Mouse (Mus musculus) layer of hippocampus, postnatal 25 days (tissue): ENCODE measurements around the gene Tas2r126. TPM values are rescaled to one million over a fixed set of nuclear protein-coding genes. Genes with fewer than 3 reads are reported as not detected.
"Not testable (repeated sequence)": the region's sequence is repeated elsewhere in the genome, so short reads cannot be mapped to it uniquely, and the experiment has no call there.

Source experiments
- DNase-seq, 2 experiments: peaks; one replicate each; pipeline ENCODE4 v3.0.0; 2022; ENCODE audit warnings: mixed read lengths in 2 of 2, low spot score in 1 of 2; ENCODE audit errors: extremely low spot score in 1 of 2
- total RNA-seq, 2 experiments: library from RNA; stranded (reverse); gene quantifications; 2 replicates each; pipeline ENCODE4 v1.2.3; 2021

Gene Tas2r126
- total RNA-seq, result not detected

DNA sequence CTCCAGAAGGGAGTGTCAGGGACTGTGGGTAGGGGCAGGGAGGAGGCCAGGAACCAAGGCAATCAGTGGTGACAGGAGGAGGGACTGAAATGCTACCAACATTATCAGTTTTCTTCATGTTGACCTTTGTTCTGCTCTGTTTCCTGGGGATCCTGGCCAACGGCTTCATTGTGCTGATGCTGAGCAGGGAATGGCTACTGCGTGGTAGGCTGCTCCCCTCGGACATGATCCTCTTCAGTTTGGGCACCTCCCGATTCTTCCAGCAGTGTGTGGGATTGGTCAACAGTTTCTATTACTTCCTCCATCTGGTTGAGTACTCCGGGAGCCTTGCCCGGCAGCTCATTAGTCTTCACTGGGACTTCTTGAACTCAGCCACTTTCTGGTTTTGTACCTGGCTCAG lies at the start of gene Tas2r126:
Gene Tas2r126 (plus strand): TSS at position 90 of the 400 bp plus-strand sequence.
- DNase-seq, result no peak

DNA sequence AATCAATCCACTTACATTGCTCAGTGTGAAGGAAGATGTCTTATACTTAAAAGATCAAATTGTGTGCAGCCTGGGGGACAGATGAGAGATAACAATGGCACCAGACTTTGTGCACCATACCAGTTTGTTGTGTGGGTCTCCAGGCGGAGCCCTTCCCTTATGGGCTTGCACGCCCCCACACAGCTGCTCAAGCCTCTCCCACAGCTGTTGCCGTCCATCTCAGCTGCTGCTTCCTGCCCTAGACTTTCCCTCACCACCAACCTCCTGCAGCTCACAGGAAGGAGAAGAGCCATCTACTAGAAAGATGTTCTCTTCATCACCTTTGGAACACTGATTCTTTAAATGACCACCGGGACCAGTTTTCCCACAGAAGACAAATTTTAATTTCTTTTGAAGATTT lies 48.7 kb upstream of the Tas2r126 start:
- no peak for DNase-seq

DNA sequence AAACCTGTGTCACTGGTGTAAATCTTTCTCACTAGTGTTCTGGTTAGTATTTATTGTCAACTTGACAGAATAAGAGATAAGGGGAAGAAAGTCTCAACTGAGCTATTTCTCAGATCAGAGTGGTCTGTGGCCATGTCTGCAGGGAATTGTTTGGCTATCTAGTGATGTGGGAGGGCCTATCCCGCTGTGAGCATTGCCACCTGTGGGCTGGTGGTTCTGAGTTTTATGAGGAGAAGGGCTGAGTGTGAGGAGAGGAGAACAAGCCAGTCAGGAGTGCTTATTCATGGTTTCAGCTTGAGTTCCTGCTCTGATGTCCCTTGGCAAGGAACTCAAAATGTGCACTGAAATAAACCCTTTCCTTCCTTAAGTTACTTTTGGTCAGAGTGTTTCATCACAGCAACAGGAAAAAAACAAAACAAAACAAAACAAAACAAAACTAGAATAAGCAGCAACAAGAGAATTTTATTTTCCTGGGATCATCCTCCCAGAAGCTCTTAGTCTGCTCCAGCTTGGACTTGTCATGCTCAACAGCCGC lies 42.5 kb upstream of the Tas2r126 start:
- DNase-seq, result no peak

GRCm38 (mm10) chr6:42395960-42396809 lies 38.1 kb upstream of the Tas2r126 start:
- peak in 1 of 2 experiments; percentile 18 for DNase-seq

DNA sequence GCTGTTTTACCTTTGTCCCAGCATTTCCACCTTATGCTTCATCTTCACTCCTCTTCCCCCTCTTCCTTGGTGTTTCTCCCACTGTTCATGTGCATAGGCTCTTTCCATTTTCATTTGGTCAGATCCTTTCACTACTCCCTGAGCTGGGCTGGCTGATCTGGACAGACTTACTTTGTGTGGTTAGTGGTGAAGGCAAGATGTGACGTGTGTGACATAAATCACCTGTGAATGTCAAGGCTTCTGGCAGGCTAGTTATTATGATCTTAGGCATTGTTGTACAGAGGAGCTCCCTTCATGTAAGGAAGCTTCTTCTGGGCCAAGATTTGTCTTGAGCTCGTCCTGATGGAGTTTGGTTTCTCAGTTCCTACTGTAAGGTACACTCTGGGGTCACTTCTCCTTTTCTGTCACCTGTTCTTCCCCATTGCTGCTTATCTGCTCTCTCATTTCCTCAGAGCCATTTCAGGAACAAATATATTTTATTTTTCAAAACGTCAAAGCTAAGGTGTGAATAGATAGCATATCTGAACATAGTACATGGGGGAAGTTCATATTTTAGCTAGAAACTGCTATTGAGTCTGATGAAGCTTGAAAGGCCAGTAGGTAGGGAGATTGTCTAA lies 37.2 kb upstream of the Tas2r126 start:
- no peak for DNase-seq

DNA sequence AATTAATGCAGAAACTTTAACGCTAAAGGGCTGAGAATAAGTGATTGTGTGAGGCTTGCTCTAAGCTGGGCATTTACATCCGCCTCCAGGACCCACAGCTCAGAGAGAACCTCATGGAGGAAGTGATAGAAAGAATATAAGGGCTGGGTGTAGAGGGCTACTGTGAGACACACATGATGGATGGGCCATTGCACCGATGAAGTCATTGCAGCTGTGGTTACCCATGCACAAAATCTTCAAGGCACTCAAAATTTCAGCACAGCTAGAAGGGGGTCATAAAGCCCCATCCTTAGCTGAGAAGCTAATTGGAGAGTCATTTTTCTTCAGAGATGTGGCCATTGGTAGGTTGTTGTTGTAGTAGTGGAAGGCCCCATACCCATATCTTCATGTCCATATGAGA lies 36.0 kb upstream of the Tas2r126 start:
- DNase-seq, result no peak

DNA sequence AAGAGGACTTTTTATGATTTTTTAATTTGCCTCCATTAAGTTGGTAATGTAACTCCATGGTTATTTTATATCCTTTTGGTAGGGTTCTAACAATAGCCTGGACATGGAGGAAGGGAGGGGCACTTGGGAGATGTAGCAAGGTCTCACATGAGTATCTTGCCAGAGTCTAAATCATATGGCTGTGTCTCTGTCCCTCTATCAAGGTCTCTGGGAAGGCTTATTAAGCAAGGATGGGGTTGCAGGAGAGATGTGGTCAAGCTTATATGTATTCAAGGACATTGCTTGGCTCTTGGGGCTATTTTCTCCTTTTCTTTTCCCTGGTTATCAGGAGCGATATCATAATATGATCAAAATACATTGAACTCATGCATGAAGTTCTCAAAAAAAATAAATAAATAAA lies 35.3 kb upstream of the Tas2r126 start:
- no peak for DNase-seq

DNA sequence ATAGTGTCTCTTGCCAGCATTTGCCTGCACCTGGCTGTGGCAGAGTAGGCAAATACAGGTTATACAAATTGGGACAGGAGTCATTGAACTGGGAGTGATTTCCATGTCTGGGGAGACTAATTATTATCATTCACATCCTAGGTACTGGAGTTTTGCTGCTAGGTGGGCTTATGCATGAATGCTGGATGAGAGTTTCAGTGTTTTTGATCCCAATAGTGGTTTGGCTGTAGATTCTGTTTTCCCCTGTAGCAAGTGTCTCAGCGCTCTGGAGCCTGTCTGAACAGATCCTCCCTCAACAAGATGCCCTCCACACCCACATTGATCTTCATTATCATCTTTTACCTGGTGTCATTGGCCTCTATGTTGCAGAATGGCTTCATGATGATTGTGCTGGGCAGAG lies 34.4 kb upstream of the Tas2r126 start, which contains the start of gene Tas2r143:
Gene Tas2r143 (plus strand): TSS at position 301 of the 400 bp plus-strand sequence.
- DNase-seq, result no peak

DNA sequence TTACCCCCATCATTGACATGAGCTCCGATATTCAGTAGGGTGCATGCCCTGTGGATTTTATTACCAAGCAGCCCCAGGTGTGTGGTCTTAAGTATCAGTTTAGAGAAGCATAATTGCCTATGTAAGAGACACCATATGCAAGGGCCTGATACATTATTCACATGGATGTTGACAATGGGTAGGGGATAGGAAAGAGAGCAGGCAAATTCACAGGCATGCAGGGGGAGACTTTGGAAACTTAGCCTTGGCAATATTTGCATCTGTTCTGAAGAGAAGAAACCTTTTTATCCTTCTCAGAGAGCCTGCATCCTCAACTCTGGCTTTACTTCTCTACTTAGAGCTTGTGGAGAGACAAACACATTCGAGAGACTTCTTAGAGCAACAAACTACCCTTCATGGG lies 29.2 kb upstream of the Tas2r126 start, which contains the start of gene Tas2r135:
Gene Tas2r135 (plus strand): TSS at position 301 of the 400 bp plus-strand sequence.
- DNase-seq, result no peak

- DNase-seq, result no peak
These were observed 14.9 kb upstream of the Tas2r126 start for GRCm38 (mm10) chr6:42419443-42419842.

GRCm38 (mm10) chr6:42421439-42421838 lies 12.9 kb upstream of the Tas2r126 start:
- DNase-seq, result no peak

DNA sequence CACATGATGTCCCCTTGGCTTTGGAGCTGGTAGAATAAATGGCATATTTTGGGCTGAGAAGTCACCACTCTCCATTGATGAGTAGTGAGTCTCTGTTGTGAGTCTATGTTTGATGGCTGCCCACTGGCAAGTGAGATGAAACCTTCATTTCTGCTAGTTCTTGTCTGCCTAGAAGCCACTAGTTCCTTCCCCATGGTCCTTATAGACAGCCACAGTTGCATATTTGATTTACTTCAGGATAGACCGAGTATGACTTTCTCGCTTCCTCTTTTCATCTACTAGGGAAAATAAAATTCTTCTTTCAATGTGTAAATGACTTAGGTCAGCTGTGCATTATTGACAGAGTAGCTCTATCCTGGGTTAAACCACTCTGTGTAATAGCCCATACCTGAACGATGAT lies 9.9 kb upstream of the Tas2r126 start:
- DNase-seq, result no peak

DNA sequence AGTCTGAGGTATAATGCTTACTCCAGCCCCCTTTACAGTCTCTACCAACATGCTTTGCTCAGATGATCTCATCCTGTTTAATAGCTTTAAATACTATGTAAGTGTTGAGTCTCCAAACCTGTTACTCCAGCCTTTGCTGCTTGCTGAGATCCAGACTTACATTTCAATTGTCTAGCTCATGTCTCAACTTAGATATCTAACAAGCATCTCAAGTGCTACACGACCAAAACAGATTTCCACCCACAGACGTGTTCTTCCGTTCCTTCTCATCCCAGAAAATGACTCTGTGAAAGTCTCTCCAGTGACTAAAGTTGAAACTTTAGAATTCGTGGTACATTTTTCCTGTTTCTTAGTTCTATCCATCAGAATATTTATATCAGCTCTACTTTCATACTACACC lies 8.0 kb upstream of the Tas2r126 start:
- no peak for DNase-seq

DNA sequence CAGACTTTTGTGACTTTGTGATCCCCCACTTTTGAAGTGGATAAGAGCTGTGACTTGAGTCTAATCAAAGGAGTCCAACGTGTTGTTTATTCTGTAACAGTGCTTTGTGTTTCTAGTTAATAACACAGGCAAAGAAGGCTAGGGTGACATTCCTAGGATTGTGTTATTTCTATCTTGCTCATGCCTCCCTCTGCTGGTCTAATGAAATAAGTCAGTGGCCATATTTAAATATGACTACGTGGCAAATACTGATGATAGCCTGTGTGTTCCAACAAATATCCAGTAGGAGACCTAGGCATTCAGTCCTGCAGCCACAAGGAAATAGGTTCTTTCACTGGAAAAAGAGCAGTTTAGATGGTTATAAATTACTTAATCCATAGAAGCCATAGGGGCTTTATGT lies 781 bp upstream of the Tas2r126 start:
- no peak for DNase-seq

DNA sequence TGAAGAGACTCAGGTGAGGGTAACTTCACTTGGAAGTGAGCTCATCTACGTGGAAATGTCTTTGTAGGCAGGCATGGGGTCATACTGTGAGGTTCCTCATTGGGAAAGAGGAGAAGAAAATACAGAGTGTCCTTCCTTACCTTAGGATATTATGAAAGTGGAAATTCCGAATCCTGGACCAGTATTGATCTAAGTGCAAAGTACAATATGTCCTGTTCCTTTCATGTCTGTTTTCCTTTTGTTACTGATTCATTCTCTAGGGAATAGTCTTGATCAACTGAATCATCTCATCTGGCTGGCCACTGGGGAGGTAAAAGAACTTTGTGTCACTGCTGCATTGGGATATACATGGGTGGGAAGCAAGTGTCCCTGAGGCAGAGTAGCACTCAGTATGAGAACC lies 1.2 kb downstream of the Tas2r126 start:
- DNase-seq, result no peak

DNA sequence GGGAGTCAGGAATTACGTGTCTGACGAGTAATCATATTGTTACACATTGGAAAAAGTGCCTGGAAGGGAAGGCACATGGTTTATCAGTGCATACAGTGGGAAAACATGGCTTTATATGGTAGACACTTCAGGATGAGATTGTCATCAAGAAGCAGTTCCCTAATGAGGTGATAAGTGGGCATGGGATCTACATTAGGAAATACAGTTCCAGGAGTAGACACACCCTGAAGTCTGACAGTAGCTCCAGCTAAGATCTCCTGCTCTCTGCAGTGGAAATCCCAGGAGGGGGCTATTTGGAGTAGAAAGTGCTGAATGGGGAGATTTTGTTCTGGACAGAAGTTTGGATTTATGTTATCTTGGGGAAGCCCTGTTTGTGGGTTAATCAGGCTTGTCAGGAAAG lies 7.1 kb downstream of the Tas2r126 start:
- DNase-seq, result no peak

DNA sequence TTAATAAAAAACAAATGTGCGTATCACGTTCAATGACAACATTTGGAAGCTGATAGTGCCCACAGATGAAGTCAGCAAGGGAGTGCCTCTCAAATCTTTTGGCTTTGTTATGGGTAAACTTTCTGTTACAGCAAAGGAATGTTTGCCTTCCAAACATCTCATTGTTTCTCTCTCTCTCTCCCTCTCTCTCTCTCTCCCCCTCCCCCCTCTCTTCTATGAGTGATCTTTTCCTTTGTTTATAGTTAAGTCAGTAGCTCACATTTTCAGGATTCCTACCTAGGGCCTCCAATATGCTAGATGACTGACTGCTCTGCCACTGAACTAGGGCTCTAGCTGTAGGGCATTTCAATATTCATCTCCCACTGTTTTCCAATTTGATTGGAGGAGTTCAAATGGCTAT lies 10.2 kb downstream of the Tas2r126 start:
- DNase-seq, result no peak

GRCm38 (mm10) chr6:42447381-42447780 lies 13.0 kb downstream of the Tas2r126 start:
- DNase-seq, result no peak

DNA sequence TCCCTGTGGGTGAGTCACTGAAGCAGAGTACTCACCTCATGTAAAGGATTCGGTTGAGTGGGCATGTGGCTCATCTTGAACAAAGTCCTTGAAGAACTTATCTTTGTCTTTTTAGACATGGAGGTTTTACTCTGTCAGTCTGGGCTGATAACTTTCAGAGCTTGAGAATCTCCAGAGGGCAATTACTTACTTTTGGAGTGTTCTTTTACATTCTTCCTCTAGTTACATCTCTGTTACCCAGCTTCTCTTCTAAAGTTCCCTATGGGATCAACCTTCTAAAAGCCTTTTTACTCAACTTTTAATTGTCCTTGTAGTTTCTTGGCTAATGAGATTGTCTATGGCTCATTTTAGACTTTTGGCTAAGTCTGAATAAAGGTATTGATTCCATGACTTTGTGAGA lies 30.8 kb downstream of the Tas2r126 start, which contains the start of gene Olfr458:
Gene Olfr458 (minus strand): TSS at position 101 of the 400 bp plus-strand sequence.
- DNase-seq, result no peak

GRCm38 (mm10) chr6:42470542-42470941 lies 36.2 kb downstream of the Tas2r126 start:
- no peak for DNase-seq

DNA sequence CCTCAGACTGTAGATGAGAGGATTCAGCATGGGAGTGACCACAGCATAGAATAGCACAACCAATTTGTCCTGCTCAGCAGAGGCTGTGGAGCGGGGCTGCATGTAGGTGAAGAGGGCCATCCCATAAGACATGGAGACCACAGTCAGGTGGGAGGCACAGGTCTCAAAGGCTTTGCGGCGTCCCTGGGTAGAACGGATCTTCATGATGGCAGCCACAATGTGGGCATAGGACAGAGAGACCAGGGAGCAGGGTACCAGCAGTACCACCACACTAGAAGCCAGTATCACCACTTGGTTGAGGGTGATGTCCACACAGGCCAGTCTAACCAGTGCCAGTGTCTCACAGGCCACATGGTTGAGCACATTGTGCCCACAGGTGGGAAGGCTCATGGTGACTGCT lies 37.0 kb downstream of the Tas2r126 start:
- not testable (repeated sequence) for DNase-seq
